Mouse (Mus musculus): Measurements from ENCODE around the gene Pam. TPM values are rescaled to one million over a fixed set of nuclear protein-coding genes. Genes with fewer than 3 reads are reported as not detected.

Gene Pam
- polyA plus RNA-seq (2015; fragmentation: Nextera tagmentation; extraction: Ambion mirVana), result 9.8 and 12.0 TPM in 2 replicates

- no peaks in the 10 kb centered on the region for H3K9me3 ChIP-seq (replicated peaks)
- H3K4me1 ChIP-seq (replicated peaks), result peaks cover 16% of the 10 kb centered on the region
- H3K9ac ChIP-seq, result peak within 1 kb of the TSS; percentile 74
- H3K36me3 ChIP-seq, result no peaks in the 10 kb centered on the region
- ATAC-seq (ENCODE audit: low read depth), result peak; percentile 97
- H3K27me3 ChIP-seq, result no peaks in the 10 kb centered on the region
- peak within 1 kb of the TSS; percentile 70 for H3K4me3 ChIP-seq (replicated peaks)
- peak; percentile 45 for DNase-seq
- under 1% methylated on average over 60 of the region's 82 CpGs for WGBS (ENCODE audit: insufficient replicate concordance)
- peak within 1 kb of the TSS; percentile 87 for H3K4me2 ChIP-seq
- peak within 1 kb of the TSS; percentile 29; the same call in 1 of the 2 replicates for H3K27ac ChIP-seq
Observed at GRCm38 (mm10) chr1:98095246-98095990, at the start of gene Pam. TSS of gene Pam (minus strand) at chr1:98095646.

- DNase-seq, result no peak
- no peaks in the 10 kb centered on the region for H3K4me1 ChIP-seq (replicated peaks)
- H3K9me3 ChIP-seq (replicated peaks), result no peaks in the 10 kb centered on the region
- ATAC-seq (ENCODE audit: low read depth), result no peak
- 75% methylated on average over 1 of the region's 1 CpGs for WGBS (ENCODE audit: insufficient replicate concordance)
- H3K27me3 ChIP-seq, result no peaks in the 10 kb centered on the region
- H3K4me2 ChIP-seq, result no peak overlapping the region
- H3K4me3 ChIP-seq (replicated peaks), result no peak overlapping the region
- no peak overlapping the region for H3K27ac ChIP-seq
- no peak overlapping the region for H3K9ac ChIP-seq
- no peaks in the 10 kb centered on the region for H3K36me3 ChIP-seq
Observed at GRCm38 (mm10) chr1:98144845-98145244, 49.4 kb upstream of the Pam start.

- 22% methylated on average over 4 of the region's 4 CpGs for WGBS (ENCODE audit: insufficient replicate concordance)
- H3K4me1 ChIP-seq (replicated peaks), result peaks cover 3% of the 10 kb centered on the region; the same call in 1 of the 2 replicates
Observed at GRCm38 (mm10) chr1:98131244-98131643, 35.8 kb upstream of the Pam start.

GRCm38 (mm10) chr1:98129561-98130347 is 34.3 kb upstream of the Pam start:
- H3K9me3 ChIP-seq (replicated peaks), result no peaks in the 10 kb centered on the region
- no peak for DNase-seq
- H3K4me1 ChIP-seq (replicated peaks), result peaks cover 3% of the 10 kb centered on the region; the same call in 1 of the 2 replicates
- no peak overlapping the region for H3K4me3 ChIP-seq (replicated peaks)
- H3K9ac ChIP-seq, result no peak overlapping the region
- 44% methylated on average over 3 of the region's 3 CpGs for WGBS (ENCODE audit: insufficient replicate concordance)
- no peaks in the 10 kb centered on the region for H3K36me3 ChIP-seq
- ATAC-seq (ENCODE audit: low read depth), result no peak; the same call in 1 of the 2 replicates
- no peaks in the 10 kb centered on the region for H3K27me3 ChIP-seq
- no peak overlapping the region for H3K4me2 ChIP-seq
- no peak overlapping the region for H3K27ac ChIP-seq

More at GRCm38 (mm10) chr1:98131244-98131643, 35.8 kb upstream of the Pam start:
- H3K36me3 ChIP-seq, result no peaks in the 10 kb centered on the region
- H3K9me3 ChIP-seq (replicated peaks), result no peaks in the 10 kb centered on the region
- H3K27me3 ChIP-seq, result no peaks in the 10 kb centered on the region
- ATAC-seq (ENCODE audit: low read depth), result no peak
- DNase-seq, result no peak
- no peak overlapping the region for H3K9ac ChIP-seq
- no peak overlapping the region for H3K4me2 ChIP-seq
- no peak overlapping the region for H3K4me3 ChIP-seq (replicated peaks)
- H3K27ac ChIP-seq, result no peak overlapping the region

GRCm38 (mm10) chr1:98129111-98129510 is 33.7 kb upstream of the Pam start:
- Histone ChIP-seq H3K4me2 (no peak overlapping the region), H3K9me3 (replicated peaks) (no peaks in the 10 kb centered on the region), H3K27ac (no peak overlapping the region), H3K9ac (no peak overlapping the region), H3K36me3 (no peaks in the 10 kb centered on the region), H3K27me3 (no peaks in the 10 kb centered on the region), H3K4me1 (replicated peaks) (peaks cover 3% of the 10 kb centered on the region; the same call in 1 of the 2 replicates), H3K4me3 (replicated peaks) (no peak overlapping the region)
- no peak for ATAC-seq (ENCODE audit: low read depth)
- DNase-seq, result no peak
- WGBS (ENCODE audit: insufficient replicate concordance), result 63% methylated on average over 1 of the region's 1 CpGs

- Histone ChIP-seq H3K36me3 (no peaks in the 10 kb centered on the region), H3K27me3 (no peaks in the 10 kb centered on the region), H3K9ac (no peak overlapping the region), H3K27ac (no peak overlapping the region), H3K4me1 (replicated peaks) (peaks cover 3% of the 10 kb centered on the region; the same call in 1 of the 2 replicates), H3K4me3 (replicated peaks) (no peak overlapping the region), H3K4me2 (no peak overlapping the region), H3K9me3 (replicated peaks) (no peaks in the 10 kb centered on the region)
- ATAC-seq (ENCODE audit: low read depth) (no peak), DNase-seq (no peak)
Observed at GRCm38 (mm10) chr1:98128338-98129096, 33.1 kb upstream of the Pam start.

- H3K27me3 ChIP-seq, result no peaks in the 10 kb centered on the region
- no peak overlapping the region for H3K4me3 ChIP-seq (replicated peaks)
- H3K4me1 ChIP-seq (replicated peaks), result peaks cover under 1% of the 10 kb centered on the region; the same call in 1 of the 2 replicates
- no peaks in the 10 kb centered on the region for H3K36me3 ChIP-seq
- H3K27ac ChIP-seq, result no peak overlapping the region
- no peak overlapping the region for H3K9ac ChIP-seq
- ATAC-seq (ENCODE audit: low read depth) (peak; percentile 84), DNase-seq (no peak)
- no peaks in the 10 kb centered on the region for H3K9me3 ChIP-seq (replicated peaks)
- no peak overlapping the region for H3K4me2 ChIP-seq
- 30% methylated on average over 3 of the region's 3 CpGs for WGBS (ENCODE audit: insufficient replicate concordance)
Observed at GRCm38 (mm10) chr1:98126268-98126667, 30.8 kb upstream of the Pam start.

GRCm38 (mm10) chr1:98124727-98125126 is 29.3 kb upstream of the Pam start:
- Histone ChIP-seq H3K27ac (no peak overlapping the region), H3K9me3 (replicated peaks) (no peaks in the 10 kb centered on the region), H3K4me1 (replicated peaks) (no peaks in the 10 kb centered on the region; the same call in 1 of the 2 replicates), H3K4me2 (no peak overlapping the region), H3K9ac (no peak overlapping the region), H3K36me3 (no peaks in the 10 kb centered on the region), H3K27me3 (no peaks in the 10 kb centered on the region), H3K4me3 (replicated peaks) (no peak overlapping the region)
- no peak for DNase-seq
- WGBS (ENCODE audit: insufficient replicate concordance), result 43% methylated on average over 1 of the region's 1 CpGs
- no peak for ATAC-seq (ENCODE audit: low read depth)

GRCm38 (mm10) chr1:98119595-98119994 is 24.1 kb upstream of the Pam start:
- no peaks in the 10 kb centered on the region for H3K9me3 ChIP-seq (replicated peaks)
- no peak for DNase-seq
- H3K27ac ChIP-seq, result no peak overlapping the region
- no peak overlapping the region for H3K4me2 ChIP-seq
- no peak overlapping the region for H3K9ac ChIP-seq
- H3K36me3 ChIP-seq, result no peaks in the 10 kb centered on the region
- no peaks in the 10 kb centered on the region for H3K4me1 ChIP-seq (replicated peaks)
- WGBS (ENCODE audit: insufficient replicate concordance), result 75% methylated on average over 6 of the region's 6 CpGs
- ATAC-seq (ENCODE audit: low read depth), result no peak
- H3K27me3 ChIP-seq, result no peaks in the 10 kb centered on the region
- H3K4me3 ChIP-seq (replicated peaks), result no peak overlapping the region

- no peaks in the 10 kb centered on the region for H3K36me3 ChIP-seq
- no peak for DNase-seq
- no peaks in the 10 kb centered on the region for H3K4me1 ChIP-seq (replicated peaks)
- no peak for ATAC-seq (ENCODE audit: low read depth)
- H3K27ac ChIP-seq, result no peak overlapping the region
- WGBS (ENCODE audit: insufficient replicate concordance), result 48% methylated on average over 2 of the region's 2 CpGs
- no peaks in the 10 kb centered on the region for H3K9me3 ChIP-seq (replicated peaks)
- no peak overlapping the region for H3K4me2 ChIP-seq
- no peak overlapping the region for H3K9ac ChIP-seq
- H3K27me3 ChIP-seq, result no peaks in the 10 kb centered on the region
- no peak overlapping the region for H3K4me3 ChIP-seq (replicated peaks)
Observed at GRCm38 (mm10) chr1:98107599-98107998, 12.2 kb upstream of the Pam start.

- ATAC-seq (ENCODE audit: low read depth) (no peak), DNase-seq (no peak)
- peaks cover 12% of the 10 kb centered on the region for H3K4me1 ChIP-seq (replicated peaks)
- no peaks in the 10 kb centered on the region for H3K27me3 ChIP-seq
- H3K27ac ChIP-seq, result no peak overlapping the region
- no peaks in the 10 kb centered on the region for H3K36me3 ChIP-seq
- H3K4me2 ChIP-seq, result no peak overlapping the region
- H3K9ac ChIP-seq, result no peak overlapping the region
- H3K4me3 ChIP-seq (replicated peaks), result no peak overlapping the region
- no peaks in the 10 kb centered on the region for H3K9me3 ChIP-seq (replicated peaks)
- WGBS (ENCODE audit: insufficient replicate concordance), result 68% methylated on average over 4 of the region's 4 CpGs
Observed at GRCm38 (mm10) chr1:98099441-98099840, 4.0 kb upstream of the Pam start.

Measured in liver, embryonic 13.5 days (tissue).